Mouse (Mus musculus) bone marrow, adult 2 months (tissue): ENCODE data around the gene Il1r2.
A peak's percentile ranks its signal among the peaks of the same experiment; 100 is the strongest.

ENCODE experiments used
- CTCF ChIP-seq: fragments of 200-500 bp; IDR thresholded peaks from 2 replicates; pipeline ENCODE4 v1.5.1; 2011; ENCODE audit warnings: low read length, control low read depth; ENCODE audit not compliant: control insufficient read depth, insufficient read depth
- POLR2A ChIP-seq: fragments of 200-500 bp; IDR thresholded peaks from 2 replicates; pipeline ENCODE4 v1.6.1; 2011; ENCODE audit warnings: low read depth, mild to moderate bottlenecking, control low read depth, low read length, borderline replicate concordance; ENCODE audit not compliant: control insufficient read depth

- TF ChIP-seq POLR2A (no peak), CTCF (peak; percentile 94)
Measured at GRCm38 (mm10) chr1:40116422-40116821, 42.5 kb downstream of the Il1r2 start.
